Mouse (Mus musculus): ENCODE results near the gene Apoa1. TPM values are rescaled to one million over a fixed set of nuclear protein-coding genes. Genes with fewer than 3 reads are reported as not detected.

The Apoa1 gene
- polyA plus RNA-seq (2015; fragmentation: Nextera tagmentation; extraction: Ambion mirVana) = 318 and 335 TPM in 2 replicates

GRCm38 (mm10) chr9:46228491-46228890 is at the start of gene Apoa1:
Gene Apoa1, plus strand, starts transcription at chr9:46228580.
- ATAC-seq (ENCODE audit: low FRiP score, low TSS enrichment) (no peak), DNase-seq (ENCODE audit: low spot score) (no peak)
- Histone ChIP-seq H3K9me3 (ENCODE audit: control insufficient read depth, low read length) (no peaks in the 10 kb centered on the region), H3K4me3 (ENCODE audit: low read depth, low read length) (no peak within 1 kb of the TSS), H3K27ac (replicated peaks) (no peak within 1 kb of the TSS), H3K27me3 (ENCODE audit: control insufficient read depth, insufficient read depth, low read length) (no peaks in the 10 kb centered on the region), H3K9ac (ENCODE audit: low read length) (no peak within 1 kb of the TSS), H3K4me2 (replicated peaks; ENCODE audit: low read depth) (no peak within 1 kb of the TSS), H3K4me1 (replicated peaks; ENCODE audit: control insufficient read depth, insufficient read depth) (0 out of 2 replicates have a peak, but pooled peaks cover 2% of the 10 kb centered on the region), H3K36me3 (ENCODE audit: control insufficient read depth, insufficient read depth, low read length) (no peaks in the 10 kb centered on the region)
- TF ChIP-seq CTCF (IDR thresholded peaks at IDR 0.05; ENCODE audit: low read depth) (no peak), EP300 (optimal IDR thresholded peaks at IDR 0.05) (no peak)
- 48% methylated on average over 9 of the region's 9 CpGs for WGBS

- no peak overlapping the region for H3K27ac ChIP-seq (replicated peaks)
- no peak overlapping the region for H3K9ac ChIP-seq (ENCODE audit: low read length)
- no peak for TF ChIP-seq CTCF (IDR thresholded peaks at IDR 0.05; ENCODE audit: low read depth)
- no peak for TF ChIP-seq EP300 (optimal IDR thresholded peaks at IDR 0.05)
- DNase-seq (ENCODE audit: low spot score) = no peak
- no peaks in the 10 kb centered on the region for H3K36me3 ChIP-seq (ENCODE audit: control insufficient read depth, insufficient read depth, low read length)
- no peak overlapping the region for H3K4me2 ChIP-seq (replicated peaks; ENCODE audit: low read depth)
- no peak overlapping the region for H3K4me3 ChIP-seq (ENCODE audit: low read depth, low read length)
- ATAC-seq (ENCODE audit: low FRiP score, low TSS enrichment) = no peak
- peaks cover 4% of the 10 kb centered on the region for H3K4me1 ChIP-seq (replicated peaks; ENCODE audit: control insufficient read depth, insufficient read depth)
- H3K9me3 ChIP-seq (ENCODE audit: control insufficient read depth, low read length) = no peaks in the 10 kb centered on the region
- 76% methylated on average over 9 of the region's 9 CpGs for WGBS
- H3K27me3 ChIP-seq (ENCODE audit: control insufficient read depth, insufficient read depth, low read length) = no peaks in the 10 kb centered on the region
Observed at GRCm38 (mm10) chr9:46178595-46178994, 49.8 kb upstream of the Apoa1 start.

DNA sequence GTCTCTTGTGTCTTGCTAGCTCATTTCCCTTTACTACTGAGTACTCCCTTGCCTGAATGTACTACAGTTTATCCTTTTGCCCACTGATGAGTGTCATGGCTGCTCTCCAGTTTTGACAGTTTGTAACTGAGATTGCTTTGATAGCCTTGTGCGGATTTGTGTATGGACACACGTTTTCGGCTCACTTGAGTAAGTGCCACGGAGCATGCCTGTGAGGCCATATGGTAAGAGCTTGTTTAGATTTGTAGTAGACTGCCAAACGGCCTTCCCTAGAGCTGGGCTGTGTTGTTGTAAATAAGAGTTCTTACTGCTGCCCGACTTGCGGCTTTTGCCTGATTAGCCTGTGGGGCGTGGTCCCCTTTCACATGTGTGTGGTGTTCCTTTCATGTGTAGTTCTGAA is 47.1 kb upstream of the Apoa1 start:
- no peak overlapping the region for H3K4me2 ChIP-seq (replicated peaks; ENCODE audit: low read depth)
- no peak for TF ChIP-seq EP300 (optimal IDR thresholded peaks at IDR 0.05)
- TF ChIP-seq CTCF (IDR thresholded peaks at IDR 0.05; ENCODE audit: low read depth) = no peak
- no peaks in the 10 kb centered on the region for H3K36me3 ChIP-seq (ENCODE audit: control insufficient read depth, insufficient read depth, low read length)
- ATAC-seq (ENCODE audit: low FRiP score, low TSS enrichment) (no peak), DNase-seq (ENCODE audit: low spot score) (no peak)
- no peak overlapping the region for H3K27ac ChIP-seq (replicated peaks)
- no peak overlapping the region for H3K4me3 ChIP-seq (ENCODE audit: low read depth, low read length)
- H3K9me3 ChIP-seq (ENCODE audit: control insufficient read depth, low read length) = no peaks in the 10 kb centered on the region
- 46% methylated on average over 8 of the region's 8 CpGs for WGBS
- H3K27me3 ChIP-seq (ENCODE audit: control insufficient read depth, insufficient read depth, low read length) = no peaks in the 10 kb centered on the region
- H3K4me1 ChIP-seq (replicated peaks; ENCODE audit: control insufficient read depth, insufficient read depth) = no peaks in the 10 kb centered on the region; the same call in 1 of the 2 replicates
- H3K9ac ChIP-seq (ENCODE audit: low read length) = no peak overlapping the region

GRCm38 (mm10) chr9:46184542-46184941 is 43.8 kb upstream of the Apoa1 start:
- no peaks in the 10 kb centered on the region for H3K9me3 ChIP-seq (ENCODE audit: control insufficient read depth, low read length)
- no peaks in the 10 kb centered on the region for H3K27me3 ChIP-seq (ENCODE audit: control insufficient read depth, insufficient read depth, low read length)
- no peaks in the 10 kb centered on the region for H3K36me3 ChIP-seq (ENCODE audit: control insufficient read depth, insufficient read depth, low read length)
- 63% methylated on average over 5 of the region's 5 CpGs for WGBS
- no peak overlapping the region for H3K27ac ChIP-seq (replicated peaks)
- DNase-seq (ENCODE audit: low spot score) (no peak), ATAC-seq (ENCODE audit: low FRiP score, low TSS enrichment) (no peak; the same call in 1 of the 2 replicates)
- no peak overlapping the region for H3K4me3 ChIP-seq (ENCODE audit: low read depth, low read length)
- TF ChIP-seq CTCF (IDR thresholded peaks at IDR 0.05; ENCODE audit: low read depth) (no peak), EP300 (optimal IDR thresholded peaks at IDR 0.05) (no peak)
- no peak overlapping the region for H3K9ac ChIP-seq (ENCODE audit: low read length)
- H3K4me1 ChIP-seq (replicated peaks; ENCODE audit: control insufficient read depth, insufficient read depth) = no peaks in the 10 kb centered on the region
- no peak overlapping the region for H3K4me2 ChIP-seq (replicated peaks; ENCODE audit: low read depth)

GRCm38 (mm10) chr9:46185191-46185590 is 43.2 kb upstream of the Apoa1 start:
- H3K4me2 ChIP-seq (replicated peaks; ENCODE audit: low read depth) = no peak overlapping the region
- H3K4me3 ChIP-seq (ENCODE audit: low read depth, low read length) = no peak overlapping the region
- H3K4me1 ChIP-seq (replicated peaks; ENCODE audit: control insufficient read depth, insufficient read depth) = no peaks in the 10 kb centered on the region
- WGBS = 24% methylated on average over 2 of the region's 2 CpGs
- H3K36me3 ChIP-seq (ENCODE audit: control insufficient read depth, insufficient read depth, low read length) = no peaks in the 10 kb centered on the region
- no peak overlapping the region for H3K27ac ChIP-seq (replicated peaks)
- ATAC-seq (ENCODE audit: low FRiP score, low TSS enrichment) (peak; percentile 32; the same call in 1 of the 2 replicates), DNase-seq (ENCODE audit: low spot score) (no peak)
- TF ChIP-seq EP300 (optimal IDR thresholded peaks at IDR 0.05) = no peak
- peak; percentile 71 for TF ChIP-seq CTCF (IDR thresholded peaks at IDR 0.05; ENCODE audit: low read depth)
- H3K9me3 ChIP-seq (ENCODE audit: control insufficient read depth, low read length) = no peaks in the 10 kb centered on the region
- H3K27me3 ChIP-seq (ENCODE audit: control insufficient read depth, insufficient read depth, low read length) = no peaks in the 10 kb centered on the region
- no peak overlapping the region for H3K9ac ChIP-seq (ENCODE audit: low read length)

DNA sequence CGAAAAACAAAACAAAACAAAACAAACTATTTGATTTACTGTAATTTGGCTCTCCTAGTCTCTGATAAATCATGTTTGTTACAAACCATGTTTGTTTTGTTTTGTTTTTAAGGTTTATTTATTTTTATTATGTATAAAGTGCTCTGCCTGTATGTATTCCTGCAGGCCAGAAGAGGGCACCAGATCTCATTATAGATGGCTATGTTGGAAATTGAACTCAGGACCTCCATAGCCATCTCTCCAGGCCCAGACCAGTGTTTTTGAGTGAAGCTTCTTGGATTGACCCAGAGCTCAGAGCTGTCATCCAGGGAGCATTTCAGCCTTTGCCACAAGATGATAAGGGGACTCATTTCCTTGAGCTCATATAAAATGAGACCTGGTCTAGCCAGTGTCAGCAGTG is 42.0 kb upstream of the Apoa1 start:
- H3K27me3 ChIP-seq (ENCODE audit: control insufficient read depth, insufficient read depth, low read length) = no peaks in the 10 kb centered on the region
- H3K9ac ChIP-seq (ENCODE audit: low read length) = no peak overlapping the region
- H3K4me1 ChIP-seq (replicated peaks; ENCODE audit: control insufficient read depth, insufficient read depth) = no peaks in the 10 kb centered on the region
- no peak overlapping the region for H3K4me3 ChIP-seq (ENCODE audit: low read depth, low read length)
- DNase-seq (ENCODE audit: low spot score) = no peak
- TF ChIP-seq CTCF (IDR thresholded peaks at IDR 0.05; ENCODE audit: low read depth) = peak; percentile 61
- no peak for TF ChIP-seq EP300 (optimal IDR thresholded peaks at IDR 0.05)
- WGBS = 97% methylated on average over 1 of the region's 1 CpGs
- no peaks in the 10 kb centered on the region for H3K9me3 ChIP-seq (ENCODE audit: control insufficient read depth, low read length)
- H3K27ac ChIP-seq (replicated peaks) = no peak overlapping the region
- H3K4me2 ChIP-seq (replicated peaks; ENCODE audit: low read depth) = no peak overlapping the region
- H3K36me3 ChIP-seq (ENCODE audit: control insufficient read depth, insufficient read depth, low read length) = no peaks in the 10 kb centered on the region
- no peak for ATAC-seq (ENCODE audit: low FRiP score, low TSS enrichment)

Measured in stomach, postnatal 0 days (tissue).